Mouse (Mus musculus): ENCODE results near the gene Ucp2.
A peak's percentile ranks its signal among the peaks of the same experiment; 100 is the strongest.
"Not testable (repeated sequence)": the region's sequence is repeated elsewhere in the genome, so short reads cannot be mapped to it uniquely, and the experiment has no call there.

The Ucp2 gene

DNA sequence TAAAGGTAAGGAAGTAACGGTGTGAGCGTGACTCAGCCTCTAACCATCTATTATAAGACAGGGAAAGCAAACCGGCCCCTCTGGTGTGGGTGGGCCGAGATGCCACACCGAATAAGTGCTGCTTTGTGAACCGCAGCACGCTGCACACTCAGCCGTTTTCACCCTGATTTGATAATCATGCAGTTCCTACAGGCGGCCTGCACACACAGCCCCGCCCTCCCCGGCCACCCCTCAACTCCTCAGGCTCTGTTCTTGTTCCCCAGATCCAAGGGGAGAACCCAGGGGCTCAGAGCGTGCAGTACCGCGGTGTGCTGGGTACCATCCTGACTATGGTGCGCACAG is 13.3 kb upstream of the Ucp2 start:
- no peak for DNase-seq (ENCODE audit: low read depth, low spot score)

GRCm38 (mm10) chr7:100480175-100480574 is 13.0 kb upstream of the Ucp2 start:
- DNase-seq (ENCODE audit: low read depth, low spot score): no peak

GRCm38 (mm10) chr7:100482046-100482445 is 11.1 kb upstream of the Ucp2 start:
- not testable (repeated sequence) for DNase-seq (ENCODE audit: low read depth, low spot score)

- no peak for DNase-seq (ENCODE audit: low read depth, low spot score)
These were observed 8.6 kb upstream of the Ucp2 start for GRCm38 (mm10) chr7:100484493-100484892.

DNA sequence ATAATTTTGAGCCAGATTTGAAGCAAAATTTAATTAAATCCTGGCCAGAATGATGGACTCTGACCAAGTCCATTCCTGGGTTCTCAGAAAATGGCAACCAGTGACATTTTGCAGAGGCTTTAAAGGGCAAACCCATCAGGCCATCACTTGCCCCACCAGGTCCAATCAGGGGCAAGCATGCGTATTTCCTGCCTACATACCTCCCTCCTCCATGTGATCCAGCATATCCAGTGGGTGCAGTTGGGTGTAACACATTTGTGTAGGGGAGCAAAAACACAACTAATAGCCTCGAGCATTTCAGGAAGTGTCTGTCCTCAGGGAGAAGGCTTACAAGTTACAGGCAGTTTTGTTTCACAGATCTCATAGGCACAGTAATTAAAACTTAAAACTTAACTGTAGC is 5.8 kb upstream of the Ucp2 start:
- DNase-seq (ENCODE audit: low read depth, low spot score): no peak

GRCm38 (mm10) chr7:100488474-100489048 is 4.6 kb upstream of the Ucp2 start:
- no peak for DNase-seq (ENCODE audit: low read depth, low spot score)

GRCm38 (mm10) chr7:100492391-100493116 is 583 bp upstream of the Ucp2 start:
- peak; percentile 43 for DNase-seq (ENCODE audit: low read depth, low spot score)

GRCm38 (mm10) chr7:100493484-100494414 is 612 bp downstream of the Ucp2 start:
- peak; percentile 58 for DNase-seq (ENCODE audit: low read depth, low spot score)

- no peak for DNase-seq (ENCODE audit: low read depth, low spot score)
These were observed 1.3 kb downstream of the Ucp2 start for GRCm38 (mm10) chr7:100494415-100494831.

GRCm38 (mm10) chr7:100495042-100495441 is 1.9 kb downstream of the Ucp2 start:
- no peak for DNase-seq (ENCODE audit: low read depth, low spot score)

- peak; percentile 94 for DNase-seq (ENCODE audit: low read depth, low spot score)
These were observed 2.6 kb downstream of the Ucp2 start for GRCm38 (mm10) chr7:100495581-100496251.

DNA sequence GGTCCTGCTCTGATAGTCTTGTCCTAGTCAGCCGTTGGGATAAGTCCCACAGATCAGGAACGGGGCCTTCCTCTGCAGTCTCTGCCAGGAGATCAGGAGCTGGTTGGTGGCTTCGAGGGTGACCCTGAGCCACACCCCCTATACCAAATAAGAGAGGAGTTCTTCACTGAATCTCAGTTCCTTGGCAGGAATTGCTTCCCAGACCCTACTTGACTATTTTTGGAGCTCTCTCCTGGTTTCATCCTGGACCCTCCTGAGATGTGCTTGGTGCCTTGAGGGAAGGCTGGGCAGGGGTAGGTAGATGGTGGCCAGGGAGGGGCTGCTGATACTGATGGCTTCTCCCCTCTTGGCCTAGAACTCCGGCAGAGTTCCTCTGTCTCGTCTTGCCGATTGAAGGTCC is 3.2 kb downstream of the Ucp2 start:
- DNase-seq (ENCODE audit: low read depth, low spot score): no peak

DNA sequence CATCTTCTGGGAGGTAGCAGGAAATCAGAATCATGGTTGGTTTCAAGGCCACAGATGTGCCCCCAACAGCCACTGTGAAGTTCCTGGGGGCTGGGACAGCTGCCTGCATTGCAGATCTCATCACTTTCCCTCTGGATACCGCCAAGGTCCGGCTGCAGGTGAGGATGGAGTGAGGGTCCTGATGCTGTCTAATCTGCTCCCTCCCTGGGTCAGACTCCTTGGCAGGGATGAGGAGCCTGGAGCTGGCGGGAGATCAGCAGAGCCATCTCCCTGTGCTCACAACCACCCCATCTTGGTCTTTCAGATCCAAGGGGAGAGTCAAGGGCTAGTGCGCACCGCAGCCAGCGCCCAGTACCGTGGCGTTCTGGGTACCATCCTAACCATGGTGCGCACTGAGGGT is 3.7 kb downstream of the Ucp2 start:
- no peak for DNase-seq (ENCODE audit: low read depth, low spot score)

DNA sequence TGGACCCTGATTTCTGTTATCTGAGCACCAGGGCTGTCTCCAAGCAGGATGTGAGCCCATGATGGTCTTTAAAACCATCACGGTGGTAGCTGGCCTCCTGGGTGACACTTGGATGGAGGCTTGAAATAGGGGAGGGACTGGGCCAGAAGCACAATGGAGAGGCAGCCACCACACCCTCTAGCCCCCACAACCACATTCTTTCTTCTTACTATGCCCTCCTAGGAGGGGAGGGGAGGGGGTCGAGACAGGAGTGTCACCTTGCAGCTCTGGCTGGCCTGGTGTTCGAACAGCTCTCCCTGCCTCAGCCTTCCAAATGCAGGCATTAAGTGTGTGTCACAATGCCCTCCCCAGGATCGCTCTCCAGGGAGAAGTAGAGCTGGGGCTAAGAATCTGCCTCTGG is 4.3 kb downstream of the Ucp2 start:
- DNase-seq (ENCODE audit: low read depth, low spot score): peak; percentile 62

DNA sequence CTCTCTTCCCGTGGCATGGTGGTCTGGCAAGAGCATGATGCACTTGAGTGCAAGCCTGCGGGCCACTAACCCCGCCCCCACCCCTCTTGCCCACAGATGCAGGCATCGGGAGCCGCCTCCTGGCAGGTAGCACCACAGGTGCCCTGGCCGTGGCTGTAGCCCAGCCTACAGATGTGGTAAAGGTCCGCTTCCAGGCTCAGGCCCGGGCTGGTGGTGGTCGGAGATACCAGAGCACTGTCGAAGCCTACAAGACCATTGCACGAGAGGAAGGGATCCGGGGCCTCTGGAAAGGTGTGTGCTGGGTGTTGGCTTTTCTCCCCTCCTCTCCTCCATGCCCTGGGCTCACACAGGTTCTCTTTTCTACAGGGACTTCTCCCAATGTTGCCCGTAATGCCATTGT is 4.8 kb downstream of the Ucp2 start:
- no peak for DNase-seq (ENCODE audit: low read depth, low spot score)

- no peak for DNase-seq (ENCODE audit: low read depth, low spot score)
These were observed 6.3 kb downstream of the Ucp2 start for GRCm38 (mm10) chr7:100499465-100499864.

GRCm38 (mm10) chr7:100500276-100500977 is 7.3 kb downstream of the Ucp2 start:
- DNase-seq (ENCODE audit: low read depth, low spot score): peak; percentile 58

GRCm38 (mm10) chr7:100501027-100501843 is 8.1 kb downstream of the Ucp2 start:
- DNase-seq (ENCODE audit: low read depth, low spot score): peak; percentile 63

- DNase-seq (ENCODE audit: low read depth, low spot score): peak; percentile 94
These were observed 8.8 kb downstream of the Ucp2 start for GRCm38 (mm10) chr7:100501844-100502373.

DNA sequence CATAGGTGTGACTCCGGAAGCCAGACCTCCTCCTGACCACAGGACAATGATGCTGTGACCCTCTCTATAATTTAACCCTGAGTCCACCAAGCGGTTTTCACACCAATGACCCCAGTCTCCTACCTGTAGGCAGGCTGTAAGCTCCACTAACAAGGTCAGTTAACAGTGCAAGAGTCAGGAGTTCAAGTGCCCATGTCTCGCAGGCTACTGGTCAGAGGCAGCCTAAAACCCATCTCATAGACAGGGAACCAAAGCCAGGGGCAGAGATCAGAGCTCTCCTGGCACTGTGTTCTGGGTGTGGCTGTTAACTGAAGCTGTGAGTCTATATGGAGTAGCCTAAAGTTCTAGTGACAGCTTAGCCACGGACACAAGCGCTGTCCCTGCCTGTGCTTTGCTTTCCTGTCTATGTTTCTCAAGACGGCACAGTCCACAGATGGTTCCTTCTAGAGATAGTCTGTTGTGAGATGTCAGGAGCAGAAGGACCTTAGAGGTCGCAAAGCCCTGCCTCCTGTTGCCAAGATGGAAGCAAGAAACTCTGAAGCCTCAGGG is 9.3 kb downstream of the Ucp2 start:
- DNase-seq (ENCODE audit: low read depth, low spot score): no peak

Measured in ES-CJ7 (cell line).